Mouse (Mus musculus) limb, embryonic 13.5 days (tissue): ENCODE data around the gene D430041D05Rik. TPM values are rescaled to one million over a fixed set of nuclear protein-coding genes. Genes with fewer than 3 reads are reported as not detected.

Experiments used
- ATAC-seq: fragments of 200-750 bp; cut with Nextera tagmentation; 2 replicates; pipeline ENCODE4 v1.8.0; 2017; ENCODE audit warnings: low read depth, moderate number of reproducible peaks, moderate TSS enrichment; ENCODE audit not compliant: low FRiP score
- H3K27ac ChIP-seq: fragments of 300-500 bp; sonication (generic); 2 replicates; pipeline ENCODE4 v1.5.1; 2015; ENCODE audit warnings: inconsistent platforms, mild to moderate bottlenecking, moderate library complexity
- H3K27me3 ChIP-seq: fragments of 300-500 bp; sonication (generic); 2 replicates; pipeline ENCODE4 v1.6.1; 2015; ENCODE audit warnings: mild to moderate bottlenecking, inconsistent platforms
- H3K36me3 ChIP-seq: fragments of 300-500 bp; sonication (generic); 2 replicates; pipeline ENCODE4 v1.6.1; 2015; ENCODE audit warnings: inconsistent platforms, mild to moderate bottlenecking, moderate library complexity
- H3K4me1 ChIP-seq: fragments of 300-500 bp; sonication (generic); 2 replicates; pipeline ENCODE4 v1.6.1; 2015; ENCODE audit warnings: inconsistent platforms
- H3K4me2 ChIP-seq: fragments of 300-500 bp; sonication (generic); replicated peaks from 2 replicates; pipeline ENCODE4 v1.6.1; 2015; ENCODE audit warnings: inconsistent platforms, mild to moderate bottlenecking, moderate library complexity
- H3K4me3 ChIP-seq: fragments of 300-500 bp; sonication (generic); 2 replicates; pipeline ENCODE4 v1.5.1; 2015; ENCODE audit warnings: moderate library complexity, mild to moderate bottlenecking, inconsistent platforms
- H3K9ac ChIP-seq: fragments of 300-500 bp; sonication (generic); 2 replicates; pipeline ENCODE4 v1.6.1; 2015; ENCODE audit warnings: mild to moderate bottlenecking, inconsistent platforms
- H3K9me3 ChIP-seq: fragments of 300-500 bp; sonication (generic); 2 replicates; pipeline ENCODE4 v1.6.1; 2016; ENCODE audit warnings: inconsistent platforms
- WGBS: fragments of 180-500 bp; shearing (Covaris S2); methylation state at CpG from one replicate; pipeline ENCODE4 v1.1.7; 2015; 5-methylcytosine and 5-hydroxymethylcytosine counted together
- polyA plus RNA-seq: library from polyadenylated mRNA; unstranded; fragments of >200 nt; fragmentation: Nextera tagmentation; extraction: Ambion mirVana; gene quantifications from 2 replicates; pipeline ENCODE4 v1.2.1, GENCODE M21; 2015

Gene D430041D05Rik
- polyA plus RNA-seq, 1 experiment from 2014 or later, result 0.97 TPM

- Histone ChIP-seq H3K36me3 (peaks cover 21% of the 10 kb centered on the region), H3K4me2 (no peak overlapping the region), H3K4me1 (no peaks in the 10 kb centered on the region), H3K9ac (no peak overlapping the region), H3K27me3 (no peaks in the 10 kb centered on the region), H3K4me3 (no peak overlapping the region), H3K27ac (no peak overlapping the region), H3K9me3 (no peaks in the 10 kb centered on the region)
- no peak for ATAC-seq
- 78% methylated on average over 3 of the region's 3 CpGs for WGBS
Observed at GRCm38 (mm10) chr2:104426112-104426511, 15.3 kb upstream of the D430041D05Rik start.

GRCm38 (mm10) chr2:104422230-104422629 is 11.4 kb upstream of the D430041D05Rik start:
- Histone ChIP-seq H3K4me2 (no peak overlapping the region), H3K9ac (no peak overlapping the region), H3K36me3 (peaks cover 2% of the 10 kb centered on the region; the same call in 1 of the 2 replicates), H3K4me3 (no peak overlapping the region), H3K4me1 (no peaks in the 10 kb centered on the region), H3K27me3 (no peaks in the 10 kb centered on the region), H3K27ac (no peak overlapping the region), H3K9me3 (no peaks in the 10 kb centered on the region)
- 5% methylated on average over 1 of the region's 1 CpGs for WGBS
- no peak for ATAC-seq

GRCm38 (mm10) chr2:104420805-104421204 is 10.0 kb upstream of the D430041D05Rik start:
- 83% methylated on average over 4 of the region's 4 CpGs for WGBS
- Histone ChIP-seq H3K9ac (no peak overlapping the region), H3K4me1 (no peaks in the 10 kb centered on the region), H3K27ac (no peak overlapping the region), H3K27me3 (no peaks in the 10 kb centered on the region), H3K36me3 (no peaks in the 10 kb centered on the region), H3K4me3 (no peak overlapping the region), H3K9me3 (no peaks in the 10 kb centered on the region), H3K4me2 (no peak overlapping the region)
- ATAC-seq, result no peak

GRCm38 (mm10) chr2:104419999-104420398 is 9.2 kb upstream of the D430041D05Rik start:
- Histone ChIP-seq H3K27me3 (no peaks in the 10 kb centered on the region), H3K4me1 (no peaks in the 10 kb centered on the region), H3K4me3 (no peak overlapping the region), H3K4me2 (no peak overlapping the region), H3K36me3 (no peaks in the 10 kb centered on the region), H3K9ac (no peak overlapping the region), H3K27ac (no peak overlapping the region), H3K9me3 (no peaks in the 10 kb centered on the region)
- ATAC-seq, result no peak
- 92% methylated on average over 1 of the region's 1 CpGs for WGBS

- Histone ChIP-seq H3K4me2 (no peak overlapping the region), H3K4me3 (no peak overlapping the region), H3K36me3 (no peaks in the 10 kb centered on the region), H3K9ac (no peak overlapping the region), H3K27ac (no peak overlapping the region), H3K4me1 (no peaks in the 10 kb centered on the region), H3K27me3 (0 out of 2 replicates have a peak, but pooled peaks cover 3% of the 10 kb centered on the region), H3K9me3 (no peaks in the 10 kb centered on the region)
- WGBS, result 93% methylated on average over 2 of the region's 2 CpGs
- ATAC-seq, result no peak
Observed at GRCm38 (mm10) chr2:104419411-104419810, 8.6 kb upstream of the D430041D05Rik start.

GRCm38 (mm10) chr2:104413011-104413410 is 2.2 kb upstream of the D430041D05Rik start:
- 80% methylated on average over 3 of the region's 3 CpGs for WGBS
- H3K4me1 ChIP-seq, result peaks cover 18% of the 10 kb centered on the region
- H3K36me3 ChIP-seq, result no peaks in the 10 kb centered on the region
- no peak overlapping the region for H3K9ac ChIP-seq
- peaks cover 59% of the 10 kb centered on the region for H3K27me3 ChIP-seq
- no peak overlapping the region for H3K27ac ChIP-seq
- no peaks in the 10 kb centered on the region for H3K9me3 ChIP-seq
- no peak overlapping the region for H3K4me2 ChIP-seq
- no peak for ATAC-seq
- no peak overlapping the region for H3K4me3 ChIP-seq

- ATAC-seq, result no peak
- H3K27ac ChIP-seq, result no peak overlapping the region
- no peak overlapping the region for H3K4me2 ChIP-seq
- peaks cover 18% of the 10 kb centered on the region for H3K4me1 ChIP-seq
- no peak overlapping the region for H3K9ac ChIP-seq
- peaks cover 64% of the 10 kb centered on the region for H3K27me3 ChIP-seq
- H3K36me3 ChIP-seq, result no peaks in the 10 kb centered on the region
- WGBS, result 34% methylated on average over 4 of the region's 4 CpGs
- no peak overlapping the region for H3K4me3 ChIP-seq
- no peaks in the 10 kb centered on the region for H3K9me3 ChIP-seq
Observed at GRCm38 (mm10) chr2:104412496-104412895, 1.7 kb upstream of the D430041D05Rik start.

- Histone ChIP-seq H3K36me3 (no peaks in the 10 kb centered on the region), H3K27ac (no peak overlapping the region), H3K9me3 (no peaks in the 10 kb centered on the region), H3K4me1 (peaks cover 18% of the 10 kb centered on the region), H3K9ac (no peak overlapping the region), H3K4me3 (no peak overlapping the region), H3K27me3 (peaks cover 71% of the 10 kb centered on the region), H3K4me2 (no peak overlapping the region)
- 87% methylated on average over 7 of the region's 7 CpGs for WGBS
- no peak for ATAC-seq
Observed at GRCm38 (mm10) chr2:104411806-104412205, 993 bp upstream of the D430041D05Rik start.

- Histone ChIP-seq H3K9ac (peak overlapping the region; percentile 75), H3K4me2 (peak overlapping the region; percentile 100), H3K4me3 (peak overlapping the region; percentile 68), H3K4me1 (peaks cover 18% of the 10 kb centered on the region), H3K36me3 (no peaks in the 10 kb centered on the region), H3K27me3 (peaks cover 86% of the 10 kb centered on the region), H3K9me3 (no peaks in the 10 kb centered on the region), H3K27ac (no peak overlapping the region)
- ATAC-seq, result peak; percentile 64
- WGBS, result under 1% methylated on average over 106 of the region's 111 CpGs
Observed at GRCm38 (mm10) chr2:104409851-104410821, 677 bp downstream of the D430041D05Rik start.

GRCm38 (mm10) chr2:104408351-104408750 is 2.5 kb downstream of the D430041D05Rik start:
- H3K27ac ChIP-seq, result no peak overlapping the region
- no peaks in the 10 kb centered on the region for H3K9me3 ChIP-seq
- WGBS, result 69% methylated on average over 7 of the region's 7 CpGs
- peaks cover 18% of the 10 kb centered on the region for H3K4me1 ChIP-seq
- no peak for ATAC-seq
- H3K27me3 ChIP-seq, result peaks cover 82% of the 10 kb centered on the region
- H3K9ac ChIP-seq, result no peak overlapping the region
- H3K4me2 ChIP-seq, result no peak overlapping the region
- no peak overlapping the region for H3K4me3 ChIP-seq
- no peaks in the 10 kb centered on the region for H3K36me3 ChIP-seq

GRCm38 (mm10) chr2:104407913-104408312 is 2.9 kb downstream of the D430041D05Rik start:
- Histone ChIP-seq H3K27me3 (peaks cover 78% of the 10 kb centered on the region), H3K9ac (no peak overlapping the region), H3K27ac (no peak overlapping the region), H3K9me3 (no peaks in the 10 kb centered on the region), H3K4me3 (no peak overlapping the region), H3K4me1 (peaks cover 18% of the 10 kb centered on the region), H3K36me3 (no peaks in the 10 kb centered on the region), H3K4me2 (no peak overlapping the region)
- ATAC-seq, result no peak
- 62% methylated on average over 4 of the region's 4 CpGs for WGBS

- no peak for ATAC-seq
- no peak overlapping the region for H3K27ac ChIP-seq
- H3K27me3 ChIP-seq, result peaks cover 39% of the 10 kb centered on the region
- 89% methylated on average over 6 of the region's 6 CpGs for WGBS
- no peaks in the 10 kb centered on the region for H3K9me3 ChIP-seq
- H3K4me3 ChIP-seq, result no peak overlapping the region
- peaks cover under 1% of the 10 kb centered on the region for H3K4me1 ChIP-seq
- no peaks in the 10 kb centered on the region for H3K36me3 ChIP-seq
- H3K4me2 ChIP-seq, result no peak overlapping the region
- no peak overlapping the region for H3K9ac ChIP-seq
Observed at GRCm38 (mm10) chr2:104404036-104404435, 6.8 kb downstream of the D430041D05Rik start.
